Mouse (Mus musculus) kidney, embryonic 15.5 days (tissue): ENCODE results near the gene Syde1. TPM values are rescaled to one million over a fixed set of nuclear protein-coding genes. Genes with fewer than 3 reads are reported as not detected.
A peak's percentile ranks its signal among the peaks of the same experiment; 100 is the strongest.
"Not testable (repeated sequence)": the region's sequence is repeated elsewhere in the genome, so short reads cannot be mapped to it uniquely, and the experiment has no call there.

ENCODE experiments used
- ATAC-seq: fragments of 200-750 bp; cut with Nextera tagmentation; replicated peaks from 2 replicates; pipeline ENCODE4 v1.8.0; 2017; ENCODE audit warnings: moderate TSS enrichment; ENCODE audit not compliant: low FRiP score
- H3K27ac ChIP-seq: fragments of 300-500 bp; sonication (generic); 2 replicates; pipeline ENCODE4 v1.5.1; 2015; ENCODE audit warnings: mild to moderate bottlenecking, inconsistent platforms
- H3K27me3 ChIP-seq: fragments of 300-500 bp; sonication (generic); 2 replicates; pipeline ENCODE4 v1.6.1; 2015; ENCODE audit warnings: inconsistent platforms
- H3K36me3 ChIP-seq: fragments of 300-500 bp; sonication (generic); 2 replicates; pipeline ENCODE4 v1.6.1; 2015; ENCODE audit warnings: inconsistent platforms
- H3K4me1 ChIP-seq: fragments of 300-500 bp; sonication (generic); 2 replicates; pipeline ENCODE4 v1.6.1; 2015; ENCODE audit warnings: inconsistent platforms
- H3K4me2 ChIP-seq: fragments of 300-500 bp; sonication (generic); 2 replicates; pipeline ENCODE4 v1.6.1; 2015; ENCODE audit warnings: moderate library complexity, mild to moderate bottlenecking, inconsistent platforms
- H3K4me3 ChIP-seq: fragments of 300-500 bp; sonication (generic); replicated peaks from 2 replicates; pipeline ENCODE4 v1.5.1; 2015; ENCODE audit warnings: mild to moderate bottlenecking, inconsistent platforms
- H3K9ac ChIP-seq: fragments of 300-500 bp; sonication (generic); 2 replicates; pipeline ENCODE4 v1.6.1; 2015; ENCODE audit warnings: mild to moderate bottlenecking, inconsistent platforms
- H3K9me3 ChIP-seq: fragments of 300-500 bp; sonication (generic); replicated peaks from 2 replicates; pipeline ENCODE4 v1.6.1; 2016; ENCODE audit warnings: inconsistent platforms
- WGBS: fragments of 180-500 bp; shearing (Covaris S2); methylation state at CpG from one replicate; pipeline ENCODE4 v1.1.7; 2015; ENCODE audit warnings: mixed read lengths; 5-methylcytosine and 5-hydroxymethylcytosine counted together
- polyA plus RNA-seq: library from polyadenylated mRNA; unstranded; fragments of >200 nt; fragmentation: Nextera tagmentation; extraction: Ambion mirVana; gene quantifications from 2 replicates; pipeline ENCODE4 v1.2.1, GENCODE M21; 2015

Syde1 gene
- 16.7 and 18.7 TPM in 2 replicates for polyA plus RNA-seq

DNA sequence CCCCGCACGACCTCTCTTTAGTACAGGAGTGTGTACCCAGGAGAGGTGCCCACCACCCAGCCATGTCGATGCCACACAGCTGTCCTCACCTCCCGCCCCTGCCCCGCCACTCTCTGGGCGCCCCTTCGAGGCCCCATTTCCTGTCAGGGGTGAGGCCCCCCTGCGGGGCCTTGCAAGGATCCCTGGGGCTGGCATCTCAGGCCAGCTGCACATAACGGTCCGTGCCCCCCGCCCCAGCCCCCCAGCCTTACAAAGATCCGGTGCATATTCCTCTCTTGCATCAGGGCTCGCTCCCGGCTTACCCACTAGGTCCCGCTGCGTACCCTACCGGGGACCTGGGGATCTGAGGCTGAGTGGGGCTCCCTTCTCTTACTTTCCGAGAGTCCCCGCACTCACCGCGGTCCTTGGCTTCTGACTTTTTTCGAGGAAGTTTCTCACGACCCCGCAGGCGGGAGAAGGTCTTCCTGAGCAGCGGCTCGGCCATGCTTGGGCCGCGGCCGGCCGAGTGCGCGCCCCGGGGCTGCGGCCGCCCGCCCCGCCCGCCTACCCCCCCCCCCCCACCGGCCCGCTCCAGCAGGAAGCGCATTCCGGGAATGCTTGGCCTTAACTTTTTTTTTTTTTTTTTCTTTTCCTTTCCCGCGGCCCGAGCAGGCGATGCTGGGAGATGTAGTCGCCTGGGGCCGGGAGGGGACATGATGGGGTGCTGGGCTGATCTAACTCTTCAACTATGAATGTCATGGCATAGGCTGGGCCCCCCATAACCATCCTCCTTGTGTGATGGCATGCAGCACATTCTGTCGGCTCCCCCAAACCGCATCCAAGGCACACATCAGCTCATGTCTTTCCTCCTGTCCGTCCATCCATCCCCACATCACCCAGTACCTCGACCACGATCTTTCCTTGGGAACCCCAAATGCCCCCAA, at the start of gene Syde1:
Syde1 (minus strand) TSS at position 559 of the 923 bp plus-strand sequence.
- Histone ChIP-seq H3K4me3 (peak within 1 kb of the TSS; percentile 60), H3K4me1 (peaks cover 18% of the 10 kb centered on the region), H3K9ac (peak within 1 kb of the TSS; percentile 79), H3K36me3 (peaks cover 29% of the 10 kb centered on the region), H3K9me3 (no peaks in the 10 kb centered on the region), H3K4me2 (peak within 1 kb of the TSS; percentile 70), H3K27me3 (no peaks in the 10 kb centered on the region), H3K27ac (peak within 1 kb of the TSS; percentile 86)
- WGBS = 3% methylated on average over 51 of the region's 54 CpGs
- ATAC-seq = peak; percentile 84

DNA sequence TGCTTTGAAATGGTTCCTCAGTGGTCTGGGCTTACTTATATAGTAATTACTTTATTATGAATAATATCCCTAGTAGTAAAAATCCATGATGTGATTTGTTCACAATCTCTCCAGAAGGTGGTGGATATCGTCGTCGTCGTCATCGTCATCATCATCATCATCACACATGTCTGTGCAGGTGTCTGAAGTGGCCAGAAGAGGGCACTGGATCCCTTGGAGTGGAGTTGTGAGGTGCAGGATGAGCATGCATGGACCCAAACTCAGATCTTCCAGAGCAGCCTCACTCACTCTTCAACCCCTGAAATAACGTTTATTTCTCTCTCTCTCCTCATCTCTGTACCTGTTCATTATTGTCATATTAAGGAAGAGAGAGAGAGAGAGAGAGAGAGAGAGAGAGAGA, 40.5 kb upstream of the Syde1 start:
- Histone ChIP-seq H3K4me3 (no peak overlapping the region), H3K27me3 (no peaks in the 10 kb centered on the region), H3K4me2 (no peak overlapping the region), H3K36me3 (no peaks in the 10 kb centered on the region), H3K9me3 (no peaks in the 10 kb centered on the region), H3K9ac (no peak overlapping the region), H3K4me1 (no peaks in the 10 kb centered on the region), H3K27ac (no peak overlapping the region)
- 19% methylated on average over 6 of the region's 6 CpGs for WGBS
- ATAC-seq = no peak

DNA sequence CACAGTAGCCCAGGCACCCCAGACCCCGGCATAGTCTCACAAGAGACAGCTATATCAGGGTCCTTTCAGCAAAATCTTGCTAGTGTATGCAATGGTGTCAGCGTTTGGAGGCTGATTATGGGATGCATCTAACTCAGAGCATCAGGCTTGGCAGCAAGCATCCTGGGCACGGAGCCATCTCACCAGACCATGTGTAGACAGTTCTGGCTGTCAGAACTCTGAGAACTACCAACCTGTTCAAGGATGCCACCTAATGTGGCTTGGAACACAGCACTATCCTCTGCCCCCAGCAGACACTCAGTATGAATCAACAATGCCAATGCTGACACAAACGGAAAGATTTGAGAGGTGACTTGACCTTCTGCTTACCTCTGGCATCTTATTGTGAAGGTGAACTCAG, 38.4 kb upstream of the Syde1 start:
- Histone ChIP-seq H3K4me3 (no peak overlapping the region), H3K36me3 (no peaks in the 10 kb centered on the region), H3K27ac (no peak overlapping the region), H3K27me3 (no peaks in the 10 kb centered on the region), H3K9ac (no peak overlapping the region), H3K4me1 (no peaks in the 10 kb centered on the region), H3K4me2 (no peak overlapping the region), H3K9me3 (no peaks in the 10 kb centered on the region)
- ATAC-seq = no peak
- 78% methylated on average over 4 of the region's 4 CpGs for WGBS

DNA sequence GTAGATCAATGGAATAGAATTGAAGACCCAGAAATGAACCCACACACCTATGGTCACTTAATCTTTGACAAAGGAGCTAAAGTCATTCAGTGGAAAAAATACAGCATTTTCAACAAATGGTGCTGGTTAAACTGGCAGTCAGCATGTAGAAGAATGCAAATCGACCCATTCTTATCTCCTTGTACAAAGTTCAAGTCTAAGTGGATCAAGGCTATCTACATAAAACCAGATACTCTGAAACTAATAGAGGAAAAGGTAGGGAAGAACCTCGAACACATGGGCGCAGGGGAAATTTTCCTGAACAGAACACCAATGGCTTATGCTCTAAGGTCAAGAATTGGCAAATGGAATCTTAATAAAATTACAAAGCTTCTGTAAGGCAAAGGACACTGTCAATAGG, 31.4 kb upstream of the Syde1 start:
- H3K36me3 ChIP-seq, H3K4me2 ChIP-seq, H3K27me3 ChIP-seq, H3K4me1 ChIP-seq, H3K9ac ChIP-seq, ATAC-seq, H3K4me3 ChIP-seq, H3K9me3 ChIP-seq, H3K27ac ChIP-seq: not testable (repeated sequence)
- WGBS = 80% methylated on average over 3 of the region's 3 CpGs

DNA sequence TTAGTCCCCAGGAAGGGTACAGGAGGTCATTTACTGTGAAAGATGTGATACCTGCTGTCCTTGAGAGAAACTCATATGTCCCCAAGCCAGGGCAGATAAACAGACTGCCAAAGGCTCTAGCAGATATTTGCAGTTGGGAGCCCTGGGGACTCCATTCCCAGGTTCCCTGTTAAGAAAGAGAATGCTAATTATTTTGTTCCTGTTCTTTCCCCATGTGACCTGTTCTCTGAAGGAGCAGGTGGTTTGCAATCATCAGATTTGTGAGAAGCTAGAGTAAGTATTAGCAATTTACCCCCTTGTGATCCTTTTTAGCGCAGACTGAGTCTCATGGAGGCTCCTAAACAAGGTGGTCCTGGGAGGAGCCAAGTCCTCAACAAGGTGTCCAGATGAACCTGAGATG, 26.2 kb upstream of the Syde1 start, which contains the start of gene Olfr1357:
Olfr1357 (minus strand) TSS at position 101 of the 400 bp plus-strand sequence.
- Histone ChIP-seq H3K4me3 (no peak within 1 kb of the TSS), H3K9ac (no peak within 1 kb of the TSS), H3K27me3 (no peaks in the 10 kb centered on the region), H3K27ac (no peak within 1 kb of the TSS), H3K4me2 (no peak within 1 kb of the TSS), H3K4me1 (no peaks in the 10 kb centered on the region), H3K9me3 (no peaks in the 10 kb centered on the region), H3K36me3 (no peaks in the 10 kb centered on the region)
- ATAC-seq = no peak
- 84% methylated on average over 1 of the region's 1 CpGs for WGBS

DNA sequence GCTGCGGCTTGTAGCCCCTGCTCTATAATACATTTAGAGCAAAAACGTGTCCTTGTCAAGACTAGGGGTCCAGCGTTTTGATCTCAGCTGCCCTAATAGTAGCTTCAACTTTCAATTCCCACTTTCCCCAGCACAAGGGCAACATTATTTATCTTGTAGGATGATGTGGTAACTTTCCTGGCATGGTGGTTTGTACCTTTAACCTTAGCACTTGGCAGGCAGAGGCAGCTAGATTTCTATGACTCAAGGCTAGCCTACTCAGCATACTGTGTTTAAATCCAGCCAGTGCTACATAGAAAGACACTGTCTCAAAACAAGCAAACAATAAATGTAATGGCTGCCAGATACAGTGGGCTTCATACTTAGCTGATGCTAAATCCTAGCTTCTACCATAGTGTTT, 15.8 kb upstream of the Syde1 start:
- H3K4me3 ChIP-seq = no peak overlapping the region
- no peaks in the 10 kb centered on the region for H3K36me3 ChIP-seq
- H3K9ac ChIP-seq = no peak overlapping the region
- no peak overlapping the region for H3K27ac ChIP-seq
- no peak for ATAC-seq
- WGBS = 71% methylated on average over 3 of the region's 3 CpGs
- no peak overlapping the region for H3K4me2 ChIP-seq
- H3K27me3 ChIP-seq = no peaks in the 10 kb centered on the region
- H3K9me3 ChIP-seq = no peaks in the 10 kb centered on the region
- H3K4me1 ChIP-seq = no peaks in the 10 kb centered on the region

- H3K4me2 ChIP-seq = no peak overlapping the region
- no peaks in the 10 kb centered on the region for H3K9me3 ChIP-seq
- no peaks in the 10 kb centered on the region for H3K4me1 ChIP-seq
- no peaks in the 10 kb centered on the region for H3K27me3 ChIP-seq
- H3K36me3 ChIP-seq = no peaks in the 10 kb centered on the region
- 45% methylated on average over 3 of the region's 3 CpGs for WGBS
- no peak overlapping the region for H3K4me3 ChIP-seq
- no peak overlapping the region for H3K9ac ChIP-seq
- ATAC-seq = no peak
- H3K27ac ChIP-seq = no peak overlapping the region
These were observed 13.3 kb upstream of the Syde1 start for GRCm38 (mm10) chr10:78605080-78605479.

- Histone ChIP-seq H3K36me3 (no peaks in the 10 kb centered on the region), H3K27ac (no peak overlapping the region), H3K4me3 (no peak overlapping the region), H3K9me3 (no peaks in the 10 kb centered on the region), H3K27me3 (no peaks in the 10 kb centered on the region), H3K9ac (no peak overlapping the region), H3K4me1 (no peaks in the 10 kb centered on the region), H3K4me2 (no peak overlapping the region)
- ATAC-seq = no peak
- WGBS = 90% methylated on average over 5 of the region's 5 CpGs
These were observed 8.1 kb upstream of the Syde1 start for GRCm38 (mm10) chr10:78599865-78600264.

DNA sequence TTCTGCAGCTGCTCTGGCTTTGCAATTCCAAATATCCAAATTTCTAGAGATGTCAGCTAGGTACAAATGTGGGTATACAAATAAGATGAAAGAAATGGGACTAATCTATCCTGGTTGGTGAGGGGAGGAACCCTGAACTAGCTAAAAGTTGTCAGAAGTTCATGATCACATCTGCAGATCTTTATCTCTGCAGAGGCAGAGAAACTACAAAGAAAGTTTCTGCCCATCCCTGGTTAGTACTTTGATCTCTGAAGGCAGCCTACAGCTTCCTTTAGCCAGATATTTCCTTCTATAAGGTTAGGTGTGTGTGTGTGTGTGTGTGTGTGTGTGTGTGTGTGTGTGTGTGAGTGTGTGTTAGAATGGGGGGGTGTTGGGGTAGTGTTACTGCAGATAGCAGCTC, 2.8 kb upstream of the Syde1 start:
- H3K27ac ChIP-seq = no peak overlapping the region
- peaks cover 4% of the 10 kb centered on the region for H3K36me3 ChIP-seq
- no peak overlapping the region for H3K4me3 ChIP-seq
- no peak for ATAC-seq
- no peak overlapping the region for H3K9ac ChIP-seq
- no peak overlapping the region for H3K4me2 ChIP-seq
- H3K9me3 ChIP-seq = no peaks in the 10 kb centered on the region
- no peaks in the 10 kb centered on the region for H3K27me3 ChIP-seq
- peaks cover 18% of the 10 kb centered on the region for H3K4me1 ChIP-seq

- no peak overlapping the region for H3K4me2 ChIP-seq
- no peak overlapping the region for H3K9ac ChIP-seq
- WGBS = 78% methylated on average over 6 of the region's 6 CpGs
- no peaks in the 10 kb centered on the region for H3K27me3 ChIP-seq
- H3K4me3 ChIP-seq = no peak overlapping the region
- ATAC-seq = no peak
- H3K27ac ChIP-seq = no peak overlapping the region
- peaks cover 18% of the 10 kb centered on the region for H3K4me1 ChIP-seq
- no peaks in the 10 kb centered on the region for H3K9me3 ChIP-seq
- peaks cover 8% of the 10 kb centered on the region for H3K36me3 ChIP-seq
These were observed 2.4 kb upstream of the Syde1 start for GRCm38 (mm10) chr10:78594157-78594556.

- H3K4me2 ChIP-seq = no peak overlapping the region
- H3K9ac ChIP-seq = no peak overlapping the region
- H3K27me3 ChIP-seq = no peaks in the 10 kb centered on the region
- H3K4me1 ChIP-seq = peaks cover 18% of the 10 kb centered on the region
- no peaks in the 10 kb centered on the region for H3K9me3 ChIP-seq
- H3K4me3 ChIP-seq = no peak overlapping the region
- no peak for ATAC-seq
- WGBS = 77% methylated on average over 5 of the region's 5 CpGs
- no peak overlapping the region for H3K27ac ChIP-seq
- peaks cover 12% of the 10 kb centered on the region for H3K36me3 ChIP-seq
These were observed 2.0 kb upstream of the Syde1 start for GRCm38 (mm10) chr10:78593736-78594135.

DNA sequence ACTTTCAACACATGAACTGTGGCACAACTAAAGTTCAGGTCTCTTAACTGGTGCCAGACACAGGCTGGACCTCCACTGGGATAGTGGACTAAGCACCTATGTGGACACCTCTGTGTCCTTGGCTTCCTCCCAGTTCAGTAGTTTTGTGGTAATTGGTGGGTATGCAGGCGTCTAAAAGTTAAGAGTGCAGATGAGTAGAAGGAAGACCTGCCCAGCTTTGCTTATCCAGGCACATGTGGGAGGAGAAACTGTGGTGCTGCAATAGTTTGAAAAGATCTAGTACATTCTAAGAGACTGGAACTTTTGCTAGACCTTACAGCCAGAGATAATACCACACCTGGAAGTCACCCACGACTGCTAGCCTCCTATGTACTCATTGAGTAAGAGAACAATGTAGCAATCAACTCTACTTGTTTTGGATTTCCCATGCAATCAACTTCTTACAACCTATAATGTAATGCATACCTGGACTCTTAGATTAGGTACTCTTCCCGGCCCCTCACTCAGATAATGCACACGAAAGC, 1.2 kb upstream of the Syde1 start:
- Histone ChIP-seq H3K36me3 (peaks cover 18% of the 10 kb centered on the region), H3K27ac (no peak overlapping the region), H3K9ac (no peak overlapping the region), H3K4me2 (no peak overlapping the region), H3K4me1 (peaks cover 18% of the 10 kb centered on the region), H3K4me3 (no peak overlapping the region), H3K9me3 (no peaks in the 10 kb centered on the region), H3K27me3 (no peaks in the 10 kb centered on the region)
- 86% methylated on average over 4 of the region's 4 CpGs for WGBS
- ATAC-seq = no peak
